Mouse (Mus musculus) right cerebral cortex, adult 2 months (tissue): Measurements from ENCODE around the gene Rnf225.
"Not testable (repeated sequence)": the region's sequence is repeated elsewhere in the genome, so short reads cannot be mapped to it uniquely, and the experiment has no call there.

Source experiments
- DNase-seq, 2 experiments: peaks; one replicate each; pipeline ENCODE4 v3.0.0; 2021 to 2022; ENCODE audit warnings: low spot score in 2 of 2

Gene Rnf225

GRCm38 (mm10) chr7:12927191-12927680 is at the start of gene Rnf225:
Gene Rnf225 (plus strand): TSS chr7:12927416.
- no peak for DNase-seq

GRCm38 (mm10) chr7:12880036-12880435 is 47.2 kb upstream of the Rnf225 start:
- no peak for DNase-seq

GRCm38 (mm10) chr7:12880497-12880896 is 46.7 kb upstream of the Rnf225 start:
- DNase-seq = not testable (repeated sequence)

- DNase-seq = peak; percentile 97
These were observed 46.1 kb upstream of the Rnf225 start, which contains the start of gene Zfp128 for GRCm38 (mm10) chr7:12880911-12881660. Gene Zfp128 (plus strand): TSS chr7:12881177.

- peak; percentile 13 to 22 for DNase-seq
These were observed 40.5 kb upstream of the Rnf225 start for GRCm38 (mm10) chr7:12886563-12887266.

- no peak for DNase-seq
These were observed 39.6 kb upstream of the Rnf225 start for GRCm38 (mm10) chr7:12887585-12887984.

- no peak for DNase-seq
These were observed 36.3 kb upstream of the Rnf225 start for GRCm38 (mm10) chr7:12890928-12891327.

GRCm38 (mm10) chr7:12891334-12891733 is 35.9 kb upstream of the Rnf225 start:
- no peak for DNase-seq

- DNase-seq = peak; percentile 97 to 98
These were observed 29.4 kb upstream of the Rnf225 start, which contains the start of gene Zscan22 for GRCm38 (mm10) chr7:12897655-12898410. Gene Zscan22 (plus strand): TSS chr7:12897815.

GRCm38 (mm10) chr7:12901517-12901916 is 25.7 kb upstream of the Rnf225 start:
- no peak for DNase-seq

- no peak for DNase-seq
These were observed 23.6 kb upstream of the Rnf225 start for GRCm38 (mm10) chr7:12903623-12904022.

GRCm38 (mm10) chr7:12905146-12905545 is 22.1 kb upstream of the Rnf225 start:
- DNase-seq = no peak

- DNase-seq = peak; percentile 80 to 86
These were observed 17.7 kb upstream of the Rnf225 start for GRCm38 (mm10) chr7:12909498-12909962.

GRCm38 (mm10) chr7:12910181-12910668 is 17.0 kb upstream of the Rnf225 start:
- DNase-seq = peak; percentile 69 to 70

- DNase-seq = no peak
These were observed 13.7 kb upstream of the Rnf225 start for GRCm38 (mm10) chr7:12913556-12913955.

GRCm38 (mm10) chr7:12920495-12920894 is 6.7 kb upstream of the Rnf225 start:
- not testable (repeated sequence) for DNase-seq

GRCm38 (mm10) chr7:12921318-12921704 is 5.9 kb upstream of the Rnf225 start:
- no peak for DNase-seq

GRCm38 (mm10) chr7:12921705-12922465 is 5.3 kb upstream of the Rnf225 start, which contains the start of gene Rps5:
Gene Rps5 (plus strand): TSS chr7:12922290.
- DNase-seq = peak; percentile 99

- no peak for DNase-seq
These were observed 4.5 kb upstream of the Rnf225 start for GRCm38 (mm10) chr7:12922729-12923128.

- DNase-seq = no peak
These were observed 900 bp upstream of the Rnf225 start for GRCm38 (mm10) chr7:12926316-12926715.
